Mouse (Mus musculus): Measurements from ENCODE around the gene Ypel1. TPM values are rescaled to one million over a fixed set of nuclear protein-coding genes. Genes with fewer than 3 reads are reported as not detected.

Gene Ypel1
- polyA plus RNA-seq, 2 experiments from 2014 or later: 7.5 to 10.0 TPM

DNA sequence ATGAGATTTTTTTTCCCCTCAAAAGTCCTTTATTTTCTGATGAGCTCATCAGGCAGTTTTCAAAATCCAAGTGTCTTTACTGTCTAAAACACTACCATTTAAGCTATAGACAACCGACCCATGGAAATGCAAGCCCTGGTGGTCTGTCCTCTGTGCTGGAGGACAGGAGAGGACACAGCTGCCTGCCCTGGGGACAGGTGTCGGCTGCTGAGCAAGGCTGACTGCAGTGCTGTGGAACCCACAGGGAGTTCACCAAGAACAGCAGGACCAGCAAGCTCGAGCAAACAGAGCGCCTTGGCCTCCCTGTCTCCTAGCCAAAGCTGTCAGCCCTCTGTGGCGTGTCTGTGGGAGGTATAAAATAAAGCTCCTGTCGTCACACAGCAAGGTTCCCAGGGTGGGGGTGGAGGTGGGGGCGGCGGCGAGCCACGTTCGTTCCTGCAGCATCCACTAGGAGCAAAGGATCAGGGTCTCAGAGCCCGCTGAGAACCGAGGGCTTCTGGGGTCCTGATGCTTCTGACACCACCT is 17.2 kb downstream of the Ypel1 start:
- ATAC-seq: no peak

GRCm38 (mm10) chr16:17088346-17088745 is 18.9 kb downstream of the Ypel1 start:
- no peak for ATAC-seq

DNA sequence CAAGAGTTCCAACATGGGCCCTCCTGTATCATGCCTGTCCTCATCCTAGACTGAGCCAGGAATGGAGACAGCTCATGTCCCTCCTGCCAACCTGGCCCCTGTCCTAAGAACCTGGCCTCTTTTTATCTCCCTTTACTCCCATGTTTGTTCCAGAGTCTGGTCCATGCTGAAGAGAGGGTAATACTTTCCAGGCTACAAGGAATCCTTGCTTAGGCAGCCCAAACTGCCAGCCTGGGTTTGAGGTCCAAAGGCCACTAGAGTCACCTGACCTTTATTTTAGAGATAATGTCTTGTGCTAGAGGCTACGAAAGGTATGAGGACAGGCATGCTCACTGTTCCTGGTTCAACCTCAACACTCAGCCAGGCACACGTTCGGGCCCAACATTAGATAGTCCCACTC is 27.4 kb downstream of the Ypel1 start:
- no peak for ATAC-seq

DNA sequence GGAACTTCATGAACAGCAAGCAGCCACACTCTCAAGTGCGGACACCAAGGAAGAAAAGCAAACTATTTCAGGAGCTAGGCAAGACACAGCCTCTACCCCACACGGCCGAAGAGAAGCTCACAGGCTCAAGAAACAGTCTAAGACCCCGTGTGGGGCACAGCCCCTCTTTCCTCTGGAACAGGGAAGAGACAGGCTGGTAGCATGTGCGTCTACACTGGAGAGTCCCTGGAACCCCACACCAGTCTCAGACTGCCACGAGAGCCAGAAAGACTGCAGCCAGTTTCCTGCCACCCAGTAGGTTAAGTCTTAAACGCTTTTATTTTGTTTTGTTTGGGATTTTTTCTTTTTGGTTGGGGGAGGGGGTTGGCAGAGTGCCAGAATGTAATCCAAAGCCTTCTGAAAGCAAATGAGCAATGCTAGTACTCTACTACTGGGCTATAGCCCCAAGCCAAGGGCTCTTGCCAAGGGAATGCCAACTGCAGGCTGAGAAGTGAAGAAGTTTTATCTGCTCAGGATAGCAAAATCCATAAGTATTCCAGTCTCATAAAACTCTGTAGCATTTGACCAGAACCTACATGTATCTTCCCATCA is 33.2 kb downstream of the Ypel1 start:
- ATAC-seq: no peak

DNA sequence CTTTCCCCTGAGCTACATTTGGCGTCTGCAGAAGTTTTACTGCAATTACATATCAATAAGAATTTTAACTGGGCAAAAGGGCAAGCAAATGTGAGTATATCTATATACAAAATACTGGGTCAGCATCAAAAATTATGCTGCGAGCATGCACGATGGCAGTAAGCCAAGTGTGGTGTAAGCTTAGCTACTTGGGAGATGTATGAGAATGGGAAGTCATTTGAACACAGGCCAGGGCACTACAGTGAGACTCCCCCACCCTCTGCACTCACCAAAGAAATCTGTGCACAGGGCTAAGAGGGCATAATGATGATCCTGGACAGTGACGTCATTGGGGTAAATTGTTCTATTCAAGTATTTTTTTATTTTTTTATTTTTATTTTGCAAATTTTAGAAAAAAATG is 35.1 kb downstream of the Ypel1 start:
- ATAC-seq: no peak

DNA sequence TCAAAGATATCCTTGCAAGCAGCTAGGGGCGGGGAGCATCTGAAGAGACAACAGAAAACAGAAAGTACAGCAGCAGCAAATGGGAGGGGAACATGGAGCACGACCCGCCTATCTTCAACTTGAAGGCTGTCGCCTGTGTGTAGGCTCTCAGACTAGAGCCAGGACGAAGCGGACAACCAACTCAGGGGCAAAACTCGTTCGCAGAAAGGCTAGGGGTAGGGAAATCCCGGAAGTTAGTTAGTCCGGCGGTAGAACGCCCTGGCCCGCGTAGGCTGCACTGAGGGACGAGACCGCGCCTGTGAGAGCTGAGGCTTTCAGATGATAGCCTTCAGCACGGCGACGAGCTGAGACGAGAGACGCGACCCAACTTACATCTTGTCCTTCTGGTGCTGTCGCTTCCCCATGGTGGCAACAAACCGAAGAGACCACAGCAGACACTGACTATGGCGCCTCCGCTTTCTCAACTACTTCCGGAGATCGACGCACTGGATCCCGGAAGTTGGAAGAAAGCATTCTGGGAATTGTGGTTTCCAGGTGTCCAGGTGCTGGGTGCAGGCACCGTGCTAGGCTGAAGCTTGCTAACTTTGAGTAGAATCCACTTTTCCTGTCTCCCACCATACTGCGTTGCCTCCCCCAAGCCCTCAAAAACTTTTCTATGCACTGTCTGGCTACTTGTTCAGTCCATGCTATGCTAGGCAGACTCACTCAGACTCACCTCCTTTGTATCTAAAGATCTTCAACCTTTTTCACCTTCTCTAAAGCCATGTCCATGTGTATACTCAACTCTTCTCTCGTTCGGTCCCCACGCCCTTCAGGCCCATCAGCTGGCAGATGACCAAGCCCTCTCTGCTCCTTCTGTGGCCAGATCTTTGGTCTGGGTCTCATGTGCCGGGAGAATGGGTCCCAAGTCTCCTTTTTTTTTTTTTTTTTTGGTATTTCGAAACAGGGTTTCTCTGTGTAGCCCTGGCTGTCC is 41.6 kb downstream of the Ypel1 start, which contains the start of gene Ppil2:
TSS of gene Ppil2 (minus strand) at position 487 of the 973 bp plus-strand sequence.
- peak; percentile 95 for ATAC-seq

DNA sequence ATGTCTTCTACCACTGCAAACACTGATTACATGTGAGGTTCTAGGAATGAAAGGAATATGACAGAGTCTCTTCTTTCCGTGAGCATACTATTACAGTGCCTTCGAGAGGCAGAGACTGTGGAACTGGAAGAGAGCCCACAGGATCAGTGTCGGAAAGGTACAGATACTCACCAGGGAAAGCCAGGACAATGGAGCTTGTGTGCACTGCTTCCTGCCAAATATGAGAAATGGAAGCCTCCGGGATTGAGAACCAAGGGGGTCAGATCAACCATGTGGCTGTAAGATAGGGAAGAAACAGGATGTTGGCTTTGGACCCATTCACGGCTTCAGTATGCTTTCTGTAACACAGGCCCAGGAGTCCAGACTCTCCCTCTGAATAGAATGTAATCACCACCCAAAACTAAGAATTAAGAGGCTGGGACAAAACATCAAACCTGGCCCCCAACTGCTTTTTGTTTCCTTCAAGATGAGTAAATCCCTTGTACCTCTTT is 47.9 kb downstream of the Ypel1 start:
- ATAC-seq: no peak

DNA sequence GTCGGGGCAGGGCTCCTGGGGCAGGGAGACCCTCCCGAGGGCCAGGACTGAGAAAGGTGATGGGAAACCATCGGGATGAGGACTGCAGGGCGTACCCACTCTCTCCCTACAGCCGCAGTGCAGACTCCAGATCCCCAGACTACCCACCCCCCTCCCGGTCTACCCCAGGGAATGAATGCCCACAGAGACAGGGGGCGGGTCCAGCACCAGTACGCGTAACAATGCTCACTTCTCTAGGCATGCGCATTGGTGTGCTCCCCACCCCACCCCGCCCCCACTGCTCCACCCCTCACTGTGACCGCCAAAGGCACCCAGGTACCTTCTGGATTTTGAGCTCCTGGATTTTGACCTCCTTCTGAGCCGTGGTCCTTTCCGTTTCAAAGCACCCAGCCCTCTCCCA is 52.1 kb downstream of the Ypel1 start:
- no peak for ATAC-seq

DNA sequence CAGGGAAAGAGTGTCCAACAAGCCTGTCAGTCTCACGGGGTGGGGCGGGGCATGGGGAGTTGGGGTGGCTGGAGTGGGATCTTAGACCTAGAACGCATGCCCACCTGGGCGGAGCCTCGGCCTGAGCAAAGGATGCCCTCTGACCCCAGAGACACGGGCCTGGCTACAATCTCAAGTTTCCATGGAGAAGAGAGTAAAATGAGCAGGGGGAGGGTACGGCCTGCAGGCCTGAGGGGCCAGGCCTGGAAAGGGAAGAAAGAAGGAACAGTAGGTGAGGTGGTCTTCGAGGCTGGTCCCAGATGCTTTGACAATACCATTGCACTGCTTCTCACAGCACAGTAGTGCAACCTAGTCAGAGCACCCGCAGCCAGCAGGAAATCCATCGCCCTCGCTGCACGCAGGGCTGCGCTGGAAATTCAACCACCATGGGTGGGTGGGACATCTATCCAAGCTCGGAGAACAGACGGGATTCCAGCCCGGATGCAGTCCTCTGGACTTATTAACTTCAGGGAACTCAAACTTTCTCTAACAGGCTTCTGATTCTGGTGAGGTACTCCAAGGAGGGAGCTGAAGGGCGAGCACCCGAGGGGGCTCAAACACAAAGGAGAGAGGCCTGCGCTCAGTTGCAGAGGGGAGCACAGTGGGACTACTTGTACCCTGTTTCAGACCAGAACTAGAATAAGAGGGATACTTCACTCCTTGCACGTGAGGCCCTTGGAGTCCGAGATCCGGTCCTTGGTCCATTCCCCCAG is 54.8 kb downstream of the Ypel1 start:
- peak; percentile 10 for ATAC-seq

DNA sequence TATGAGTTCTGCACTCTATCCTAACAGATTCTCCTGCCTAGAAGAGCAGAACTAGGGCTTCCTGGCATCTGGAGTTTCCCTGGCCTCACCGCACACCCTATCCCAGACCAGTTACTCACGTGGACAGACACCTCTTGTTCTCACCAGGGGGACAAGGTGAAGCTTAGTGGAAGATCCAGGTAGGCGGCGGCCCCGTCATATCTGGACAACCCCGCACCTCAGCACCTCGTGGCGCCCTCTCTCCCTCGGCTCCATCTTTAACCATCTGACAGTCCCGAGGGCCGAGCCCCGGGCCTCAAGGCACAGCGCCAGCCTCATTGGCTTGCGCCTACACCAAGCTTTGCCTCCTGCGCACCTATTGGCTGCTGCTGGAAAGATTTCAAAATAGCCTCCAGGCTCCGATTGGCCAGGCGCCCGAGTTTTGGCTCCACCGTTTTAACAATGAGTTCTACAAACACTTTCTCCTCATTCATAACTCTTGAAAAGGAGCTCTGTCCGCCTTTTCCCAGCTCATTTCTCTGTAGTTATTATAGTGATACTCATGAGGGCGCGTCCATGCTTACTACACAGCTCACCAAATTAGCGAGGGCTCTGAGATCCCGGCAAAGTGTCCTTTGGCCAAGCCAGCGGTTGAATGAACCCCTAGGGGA is 55.5 kb downstream of the Ypel1 start, which contains the start of gene 2610318N02Rik:
TSS of gene 2610318N02Rik (minus strand) at position 297 of the 650 bp plus-strand sequence.
- ATAC-seq: peak; percentile 89

- ATAC-seq: peak; percentile 22
These were observed 57.8 kb downstream of the Ypel1 start for GRCm38 (mm10) chr16:17127292-17127691.

DNA sequence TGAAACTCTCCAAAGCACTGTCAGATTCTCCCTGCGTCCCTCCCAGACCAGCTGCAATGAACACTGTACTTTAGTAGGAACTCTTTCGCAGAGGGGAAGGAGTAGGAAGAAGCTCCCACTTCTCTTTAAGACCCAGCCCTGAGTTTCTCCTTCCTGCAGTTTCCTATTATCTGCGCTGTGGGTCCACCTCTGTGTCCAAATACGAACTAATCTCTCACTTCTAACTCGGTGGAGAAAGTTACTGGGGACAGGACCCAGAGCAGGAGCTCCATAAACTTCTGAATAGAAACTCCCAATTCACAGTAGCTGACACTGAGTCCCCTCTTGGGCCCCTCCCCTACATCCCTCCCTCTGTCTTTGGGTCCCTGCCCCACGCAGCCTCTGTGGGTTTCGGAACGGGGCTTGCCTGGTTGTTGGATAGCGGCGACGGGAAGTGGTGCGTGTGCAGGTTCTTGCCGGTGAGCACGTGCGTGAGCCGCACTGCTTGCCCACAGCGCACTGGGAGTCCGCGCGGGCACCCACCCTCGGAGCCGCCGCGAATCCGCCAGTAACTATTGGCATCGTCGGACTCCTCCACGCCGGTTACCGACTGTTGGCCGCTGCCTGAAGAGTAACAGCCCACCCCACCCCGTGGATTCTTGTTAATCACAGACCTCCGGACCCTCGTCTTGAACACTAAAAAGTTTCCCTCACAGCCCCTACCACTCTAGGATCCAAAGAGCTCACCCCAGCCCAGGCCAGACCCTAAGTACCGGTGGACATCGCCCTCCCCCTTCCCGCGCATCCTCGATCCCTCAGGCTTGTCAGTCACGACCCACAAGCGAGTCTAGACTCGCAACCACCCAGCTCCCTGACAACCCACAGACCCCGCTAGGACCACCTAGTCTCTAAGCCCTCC is 61.9 kb downstream of the Ypel1 start:
- peak; percentile 42 for ATAC-seq

DNA sequence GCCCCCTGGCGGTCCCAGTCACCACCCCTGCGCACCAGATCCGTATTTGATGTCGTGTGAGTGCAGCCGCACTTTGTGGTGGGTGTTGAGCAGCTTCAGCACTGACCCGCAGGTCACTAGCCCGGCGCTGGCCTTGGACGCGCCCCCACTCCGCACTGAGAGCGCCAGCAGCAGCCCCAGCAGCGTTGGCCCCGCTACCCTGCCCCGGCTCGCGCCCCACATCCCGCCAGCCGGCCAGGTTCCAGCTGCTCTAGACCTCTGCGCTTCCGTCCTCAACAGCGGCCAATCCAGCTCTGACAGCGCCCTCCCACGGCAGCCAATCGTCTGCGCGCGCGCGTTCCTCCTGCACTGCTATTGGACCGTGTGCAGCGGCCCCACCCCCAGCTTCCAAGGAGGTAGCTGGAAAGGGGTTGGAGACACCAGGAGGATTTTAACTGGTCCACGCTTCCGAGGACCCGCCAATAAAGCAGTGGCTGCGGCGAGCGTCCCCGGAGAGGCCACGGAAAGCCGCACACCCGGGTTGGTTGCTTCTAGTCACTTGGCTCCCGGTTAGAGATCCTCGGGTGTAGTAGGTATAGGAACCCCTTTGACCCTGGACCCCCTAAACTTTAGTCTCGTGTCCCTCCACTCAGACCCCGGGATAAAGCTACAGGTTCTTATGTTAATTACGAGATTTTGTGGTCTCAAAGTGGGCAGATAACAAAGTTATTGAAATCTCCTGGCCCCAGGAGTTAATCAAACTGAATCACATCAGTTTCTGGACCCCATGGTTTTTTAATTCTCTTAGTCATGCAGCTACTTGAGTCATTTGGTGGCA is 62.8 kb downstream of the Ypel1 start, which contains the start of gene Sdf2l1:
TSS of gene Sdf2l1 (minus strand) at position 295 of the 817 bp plus-strand sequence.
- ATAC-seq: peak; percentile 97

- no peak for ATAC-seq
These were observed 63.4 kb downstream of the Ypel1 start for GRCm38 (mm10) chr16:17132906-17133200.

Other genes with a start within 250 kb of the Ypel1 start
- gene Spag6l, start 240.2 kb upstream of the Ypel1 start, polyA plus RNA-seq (2017; shearing (Covaris generic)): not detected
- gene Igll1, start 205.7 kb upstream of the Ypel1 start, polyA plus RNA-seq (2017; shearing (Covaris generic)): not detected
- gene Top3b, start 199.0 kb upstream of the Ypel1 start, polyA plus RNA-seq (2017; shearing (Covaris generic)): 10 to 100 TPM; 54.8 to 75.6 TPM
- gene Vpreb1, start 198.9 kb upstream of the Ypel1 start, polyA plus RNA-seq (2017; shearing (Covaris generic)): 1 to 10 TPM in 1 of 2 experiments, not detected in 1; 3.0 TPM
- 10 to 100 TPM; 12.3 to 26.4 TPM for gene Ppm1f, start 173.2 kb upstream of the Ypel1 start, polyA plus RNA-seq (2017; shearing (Covaris generic))
- gene Mapk1, start 86.3 kb upstream of the Ypel1 start, polyA plus RNA-seq (2017; shearing (Covaris generic)): 10 to 100 TPM; 19.1 to 32.1 TPM
- gene Ppil2, start 41.6 kb downstream of the Ypel1 start, polyA plus RNA-seq (2017; shearing (Covaris generic)): 100 to 1,000 TPM; 221 to 254 TPM
- 1 to 10 TPM; 3.7 to 5.4 TPM for gene 2610318N02Rik, start 55.5 kb downstream of the Ypel1 start, polyA plus RNA-seq (2017; shearing (Covaris generic))
- 10 to 100 TPM; 19.7 to 22.9 TPM for gene Sdf2l1, start 62.7 kb downstream of the Ypel1 start, polyA plus RNA-seq (2017; shearing (Covaris generic))
- 1 to 10 TPM; 6.9 to 8.4 TPM for gene Ydjc, start 74.9 kb downstream of the Ypel1 start, polyA plus RNA-seq (2017; shearing (Covaris generic))
- 1 to 10 TPM in 1 of 2 experiments, under 1 TPM in 1; 0.58 to 1.4 TPM for gene Ccdc116, start 77.5 kb downstream of the Ypel1 start, polyA plus RNA-seq (2017; shearing (Covaris generic))
- gene Ube2l3, start 133.0 kb downstream of the Ypel1 start, polyA plus RNA-seq (2017; shearing (Covaris generic)): 100 to 1,000 TPM; 246 to 283 TPM
- gene Rimbp3, start 138.9 kb downstream of the Ypel1 start, polyA plus RNA-seq (2017; shearing (Covaris generic)): not detected
- 1 to 10 TPM in 1 of 2 experiments, under 1 TPM in 1; 0.89 to 2.1 TPM for gene Hic2, start 163.9 kb downstream of the Ypel1 start, polyA plus RNA-seq (2017; shearing (Covaris generic))
- gene Tmem191c, start 206.4 kb downstream of the Ypel1 start, polyA plus RNA-seq (2017; shearing (Covaris generic)): 10 to 100 TPM; 31.0 to 41.3 TPM

Measured in CD4-positive, CD25-positive, alpha-beta regulatory T cell, adult 4 months (primary cell).